Mouse (Mus musculus): ENCODE measurements around the gene Hyal5. TPM values are rescaled to one million over a fixed set of nuclear protein-coding genes. Genes with fewer than 3 reads are reported as not detected.

Hyal5 gene
- polyA plus RNA-seq (2015; fragmentation: Nextera tagmentation; extraction: Ambion mirVana), result 0.10 TPM in 1 of 2 replicates, not detected in the other

- Histone ChIP-seq H3K4me1 (no peaks in the 10 kb centered on the region), H3K27me3 (no peaks in the 10 kb centered on the region), H3K4me2 (no peak within 1 kb of the TSS), H3K9ac (no peak within 1 kb of the TSS), H3K9me3 (no peaks in the 10 kb centered on the region), H3K36me3 (no peaks in the 10 kb centered on the region), H3K4me3 (no peak within 1 kb of the TSS), H3K27ac (no peak within 1 kb of the TSS)
- no peak for ATAC-seq (ENCODE audit: borderline replicate concordance, extremely low read depth, low FRiP score, low TSS enrichment)
These were observed at the start of gene Hyal5 for GRCm38 (mm10) chr6:24857697-24858096. TSS of gene Hyal5 (plus strand) at chr6:24857997.

- no peak for ATAC-seq (ENCODE audit: borderline replicate concordance, extremely low read depth, low FRiP score, low TSS enrichment)
- no peak overlapping the region for H3K9ac ChIP-seq
- no peak overlapping the region for H3K27ac ChIP-seq
- 27% methylated on average over 2 of the region's 2 CpGs for WGBS
- no peaks in the 10 kb centered on the region for H3K36me3 ChIP-seq
- no peak overlapping the region for H3K4me3 ChIP-seq
- no peaks in the 10 kb centered on the region for H3K9me3 ChIP-seq
- H3K4me2 ChIP-seq, result no peak overlapping the region
- no peaks in the 10 kb centered on the region for H3K27me3 ChIP-seq
- H3K4me1 ChIP-seq, result no peaks in the 10 kb centered on the region
These were observed 35.7 kb upstream of the Hyal5 start for GRCm38 (mm10) chr6:24822070-24822469.

GRCm38 (mm10) chr6:24860320-24860719, 2.5 kb downstream of the Hyal5 start:
- Histone ChIP-seq H3K4me3 (no peak overlapping the region), H3K36me3 (no peaks in the 10 kb centered on the region), H3K9me3 (no peaks in the 10 kb centered on the region), H3K4me1 (no peaks in the 10 kb centered on the region), H3K27me3 (no peaks in the 10 kb centered on the region), H3K27ac (no peak overlapping the region), H3K9ac (no peak overlapping the region), H3K4me2 (no peak overlapping the region)
- 40% methylated on average over 2 of the region's 2 CpGs for WGBS
- ATAC-seq (ENCODE audit: borderline replicate concordance, extremely low read depth, low FRiP score, low TSS enrichment), result no peak

GRCm38 (mm10) chr6:24863649-24864048, 5.9 kb downstream of the Hyal5 start:
- Histone ChIP-seq H3K4me3 (no peak overlapping the region), H3K27ac (no peak overlapping the region), H3K9ac (no peak overlapping the region), H3K27me3 (no peaks in the 10 kb centered on the region), H3K4me2 (no peak overlapping the region), H3K9me3 (no peaks in the 10 kb centered on the region), H3K36me3 (no peaks in the 10 kb centered on the region), H3K4me1 (no peaks in the 10 kb centered on the region)
- ATAC-seq (ENCODE audit: borderline replicate concordance, extremely low read depth, low FRiP score, low TSS enrichment), result no peak
- 90% methylated on average over 4 of the region's 4 CpGs for WGBS

GRCm38 (mm10) chr6:24894146-24894873, 36.5 kb downstream of the Hyal5 start:
- peak; percentile 64; the same call in 1 of the 2 replicates for ATAC-seq (ENCODE audit: borderline replicate concordance, extremely low read depth, low FRiP score, low TSS enrichment)
- H3K4me3 ChIP-seq, result peak overlapping the region; percentile 30
- 49% methylated on average over 11 of the region's 11 CpGs for WGBS
- peak overlapping the region; percentile 36 for H3K4me2 ChIP-seq
- no peaks in the 10 kb centered on the region for H3K4me1 ChIP-seq
- H3K36me3 ChIP-seq, result no peaks in the 10 kb centered on the region
- H3K27me3 ChIP-seq, result no peaks in the 10 kb centered on the region
- no peak overlapping the region for H3K9ac ChIP-seq
- no peaks in the 10 kb centered on the region for H3K9me3 ChIP-seq
- H3K27ac ChIP-seq, result no peak overlapping the region

- H3K9ac ChIP-seq, result no peak overlapping the region
These were observed 37.0 kb downstream of the Hyal5 start for GRCm38 (mm10) chr6:24894874-24895183.

GRCm38 (mm10) chr6:24905101-24905500, 47.3 kb downstream of the Hyal5 start:
- no peaks in the 10 kb centered on the region for H3K27me3 ChIP-seq
- H3K9ac ChIP-seq, result no peak overlapping the region
- no peaks in the 10 kb centered on the region for H3K4me1 ChIP-seq
- H3K36me3 ChIP-seq, result no peaks in the 10 kb centered on the region
- WGBS, result 69% methylated on average over 3 of the region's 3 CpGs
- no peaks in the 10 kb centered on the region for H3K9me3 ChIP-seq
- H3K4me3 ChIP-seq, result no peak overlapping the region
- H3K4me2 ChIP-seq, result no peak overlapping the region
- ATAC-seq (ENCODE audit: borderline replicate concordance, extremely low read depth, low FRiP score, low TSS enrichment), result no peak
- no peak overlapping the region for H3K27ac ChIP-seq

More at GRCm38 (mm10) chr6:24894874-24895183, 37.0 kb downstream of the Hyal5 start:
- Histone ChIP-seq H3K36me3 (no peaks in the 10 kb centered on the region), H3K27me3 (no peaks in the 10 kb centered on the region), H3K4me3 (peak overlapping the region; percentile 30), H3K4me2 (peak overlapping the region; percentile 36), H3K27ac (no peak overlapping the region), H3K4me1 (no peaks in the 10 kb centered on the region), H3K9me3 (no peaks in the 10 kb centered on the region)
- WGBS, result 33% methylated on average over 2 of the region's 2 CpGs
- no peak for ATAC-seq (ENCODE audit: borderline replicate concordance, extremely low read depth, low FRiP score, low TSS enrichment)

GRCm38 (mm10) chr6:24907824-24908223, 50.0 kb downstream of the Hyal5 start:
- Histone ChIP-seq H3K27ac (no peak overlapping the region), H3K36me3 (no peaks in the 10 kb centered on the region), H3K27me3 (no peaks in the 10 kb centered on the region), H3K4me3 (no peak overlapping the region), H3K9me3 (no peaks in the 10 kb centered on the region), H3K4me1 (no peaks in the 10 kb centered on the region), H3K9ac (no peak overlapping the region), H3K4me2 (no peak overlapping the region)
- WGBS, result 52% methylated on average over 2 of the region's 2 CpGs
- no peak for ATAC-seq (ENCODE audit: borderline replicate concordance, extremely low read depth, low FRiP score, low TSS enrichment)

- 47% methylated on average over 2 of the region's 2 CpGs for WGBS
- Histone ChIP-seq H3K36me3 (no peaks in the 10 kb centered on the region), H3K27ac (no peak overlapping the region), H3K9ac (no peak overlapping the region), H3K4me2 (no peak overlapping the region), H3K4me3 (no peak overlapping the region), H3K4me1 (no peaks in the 10 kb centered on the region), H3K9me3 (no peaks in the 10 kb centered on the region), H3K27me3 (no peaks in the 10 kb centered on the region)
- ATAC-seq (ENCODE audit: borderline replicate concordance, extremely low read depth, low FRiP score, low TSS enrichment), result no peak
These were observed 52.4 kb downstream of the Hyal5 start for GRCm38 (mm10) chr6:24910016-24910727.

GRCm38 (mm10) chr6:24910728-24911105, 52.9 kb downstream of the Hyal5 start:
- Histone ChIP-seq H3K36me3 (no peaks in the 10 kb centered on the region), H3K4me3 (no peak overlapping the region), H3K9me3 (no peaks in the 10 kb centered on the region), H3K9ac (no peak overlapping the region), H3K4me1 (no peaks in the 10 kb centered on the region), H3K4me2 (no peak overlapping the region), H3K27ac (no peak overlapping the region), H3K27me3 (no peaks in the 10 kb centered on the region)
- ATAC-seq (ENCODE audit: borderline replicate concordance, extremely low read depth, low FRiP score, low TSS enrichment), result no peak

GRCm38 (mm10) chr6:24913591-24913990, 55.8 kb downstream of the Hyal5 start:
- no peak overlapping the region for H3K27ac ChIP-seq
- no peak overlapping the region for H3K4me2 ChIP-seq
- no peaks in the 10 kb centered on the region for H3K27me3 ChIP-seq
- ATAC-seq (ENCODE audit: borderline replicate concordance, extremely low read depth, low FRiP score, low TSS enrichment), result no peak
- no peaks in the 10 kb centered on the region for H3K4me1 ChIP-seq
- H3K9ac ChIP-seq, result no peak overlapping the region
- no peaks in the 10 kb centered on the region for H3K9me3 ChIP-seq
- 78% methylated on average over 2 of the region's 2 CpGs for WGBS
- H3K4me3 ChIP-seq, result no peak overlapping the region
- no peaks in the 10 kb centered on the region for H3K36me3 ChIP-seq

GRCm38 (mm10) chr6:24925076-24925785, 67.4 kb downstream of the Hyal5 start:
- Histone ChIP-seq H3K4me2 (no peak overlapping the region), H3K27me3 (no peaks in the 10 kb centered on the region), H3K9me3 (no peaks in the 10 kb centered on the region), H3K9ac (no peak overlapping the region), H3K36me3 (no peaks in the 10 kb centered on the region), H3K4me3 (no peak overlapping the region), H3K27ac (no peak overlapping the region), H3K4me1 (no peaks in the 10 kb centered on the region)
- WGBS, result 79% methylated on average over 11 of the region's 11 CpGs
- ATAC-seq (ENCODE audit: borderline replicate concordance, extremely low read depth, low FRiP score, low TSS enrichment), result no peak

Data from lung, embryonic 15.5 days (tissue).